Mouse (Mus musculus): Measurements from ENCODE around the gene Guca2a. TPM values are rescaled to one million over a fixed set of nuclear protein-coding genes. Genes with fewer than 3 reads are reported as not detected.

Gene Guca2a
- polyA plus RNA-seq, 1 experiment from 2014 or later, result 0.45 TPM

GRCm38 (mm10) chr4:119637946-119638345 lies 442 bp downstream of the Guca2a start:
- DNase-seq, result no peak
- Histone ChIP-seq H3K9ac (no peak overlapping the region), H3K4me1 (ENCODE audit: insufficient read depth) (0 out of 2 replicates have a peak, but pooled peaks cover 4% of the 10 kb centered on the region), H3K27me3 (ENCODE audit: insufficient read depth, low read length) (no peaks in the 10 kb centered on the region), H3K4me3 (ENCODE audit: low read depth, low read length) (no peak overlapping the region), H3K4me2 (no peak overlapping the region), H3K27ac (ENCODE audit: low read depth) (no peak overlapping the region), H3K36me3 (ENCODE audit: insufficient read depth) (no peaks in the 10 kb centered on the region), H3K9me3 (ENCODE audit: low read depth, low read length) (no peaks in the 10 kb centered on the region)
- no peak for ATAC-seq (ENCODE audit: insufficient read depth)
- WGBS, result 70% methylated on average over 6 of the region's 6 CpGs
- no peak for TF ChIP-seq CTCF (IDR thresholded peaks at IDR 0.05; ENCODE audit: low read depth)

GRCm38 (mm10) chr4:119638656-119639055 lies 1.2 kb downstream of the Guca2a start:
- Histone ChIP-seq H3K27ac (ENCODE audit: low read depth) (no peak overlapping the region), H3K4me1 (ENCODE audit: insufficient read depth) (no peaks in the 10 kb centered on the region), H3K9me3 (ENCODE audit: low read depth, low read length) (no peaks in the 10 kb centered on the region), H3K4me2 (no peak overlapping the region), H3K27me3 (ENCODE audit: insufficient read depth, low read length) (no peaks in the 10 kb centered on the region), H3K36me3 (ENCODE audit: insufficient read depth) (no peaks in the 10 kb centered on the region), H3K4me3 (ENCODE audit: low read depth, low read length) (no peak overlapping the region), H3K9ac (no peak overlapping the region)
- DNase-seq, result no peak
- no peak for ATAC-seq (ENCODE audit: insufficient read depth)
- 44% methylated on average over 11 of the region's 11 CpGs for WGBS
- no peak for TF ChIP-seq CTCF (IDR thresholded peaks at IDR 0.05; ENCODE audit: low read depth)

GRCm38 (mm10) chr4:119642666-119643065 lies 5.2 kb downstream of the Guca2a start:
- no peak overlapping the region for H3K4me3 ChIP-seq (ENCODE audit: low read depth, low read length)
- H3K27ac ChIP-seq (ENCODE audit: low read depth), result no peak overlapping the region
- H3K27me3 ChIP-seq (ENCODE audit: insufficient read depth, low read length), result no peaks in the 10 kb centered on the region
- H3K4me2 ChIP-seq, result no peak overlapping the region
- no peaks in the 10 kb centered on the region for H3K4me1 ChIP-seq (ENCODE audit: insufficient read depth)
- ATAC-seq (ENCODE audit: insufficient read depth), result no peak
- TF ChIP-seq CTCF (IDR thresholded peaks at IDR 0.05; ENCODE audit: low read depth), result peak; percentile 18; the same call in 1 of the 2 replicates
- no peak overlapping the region for H3K9ac ChIP-seq
- no peaks in the 10 kb centered on the region for H3K36me3 ChIP-seq (ENCODE audit: insufficient read depth)
- DNase-seq, result no peak
- WGBS, result 84% methylated on average over 4 of the region's 4 CpGs
- H3K9me3 ChIP-seq (ENCODE audit: low read depth, low read length), result no peaks in the 10 kb centered on the region

GRCm38 (mm10) chr4:119657011-119657410 lies 19.5 kb downstream of the Guca2a start:
- WGBS, result 79% methylated on average over 1 of the region's 1 CpGs
- no peaks in the 10 kb centered on the region for H3K4me1 ChIP-seq (ENCODE audit: insufficient read depth)
- H3K4me3 ChIP-seq (ENCODE audit: low read depth, low read length), result no peak overlapping the region
- no peaks in the 10 kb centered on the region for H3K27me3 ChIP-seq (ENCODE audit: insufficient read depth, low read length)
- ATAC-seq (ENCODE audit: insufficient read depth) (no peak), DNase-seq (no peak)
- peaks cover 5% of the 10 kb centered on the region; the same call in 1 of the 2 replicates for H3K9me3 ChIP-seq (ENCODE audit: low read depth, low read length)
- TF ChIP-seq CTCF (IDR thresholded peaks at IDR 0.05; ENCODE audit: low read depth), result no peak
- H3K36me3 ChIP-seq (ENCODE audit: insufficient read depth), result no peaks in the 10 kb centered on the region
- H3K4me2 ChIP-seq, result no peak overlapping the region
- H3K9ac ChIP-seq, result no peak overlapping the region
- H3K27ac ChIP-seq (ENCODE audit: low read depth), result no peak overlapping the region

- WGBS, result 28% methylated on average over 2 of the region's 2 CpGs
- ATAC-seq (ENCODE audit: insufficient read depth), result no peak
- Histone ChIP-seq H3K9me3 (ENCODE audit: low read depth, low read length) (no peaks in the 10 kb centered on the region), H3K4me2 (no peak overlapping the region), H3K27ac (ENCODE audit: low read depth) (no peak overlapping the region), H3K9ac (no peak overlapping the region), H3K27me3 (ENCODE audit: insufficient read depth, low read length) (no peaks in the 10 kb centered on the region), H3K4me3 (ENCODE audit: low read depth, low read length) (no peak overlapping the region), H3K36me3 (ENCODE audit: insufficient read depth) (no peaks in the 10 kb centered on the region), H3K4me1 (ENCODE audit: insufficient read depth) (no peaks in the 10 kb centered on the region)
- TF ChIP-seq CTCF (IDR thresholded peaks at IDR 0.05; ENCODE audit: low read depth), result no peak
- no peak for DNase-seq
Observed at GRCm38 (mm10) chr4:119658246-119658645, 20.7 kb downstream of the Guca2a start.

- 69% methylated on average over 4 of the region's 4 CpGs for WGBS
- no peak within 1 kb of the TSS for H3K27ac ChIP-seq (ENCODE audit: low read depth)
- H3K4me3 ChIP-seq (ENCODE audit: low read depth, low read length), result no peak within 1 kb of the TSS
- H3K4me2 ChIP-seq, result no peak within 1 kb of the TSS
- no peaks in the 10 kb centered on the region for H3K27me3 ChIP-seq (ENCODE audit: insufficient read depth, low read length)
- no peaks in the 10 kb centered on the region for H3K36me3 ChIP-seq (ENCODE audit: insufficient read depth)
- H3K9me3 ChIP-seq (ENCODE audit: low read depth, low read length), result no peaks in the 10 kb centered on the region
- no peaks in the 10 kb centered on the region for H3K4me1 ChIP-seq (ENCODE audit: insufficient read depth)
- ATAC-seq (ENCODE audit: insufficient read depth), result no peak
- no peak for DNase-seq
- H3K9ac ChIP-seq, result no peak within 1 kb of the TSS
- TF ChIP-seq CTCF (IDR thresholded peaks at IDR 0.05; ENCODE audit: low read depth), result no peak
Observed at GRCm38 (mm10) chr4:119658731-119659130, 21.2 kb downstream of the Guca2a start, which contains the start of gene Guca2b. Gene Guca2b, minus strand, starts transcription at chr4:119658954.

- DNase-seq (no peak), ATAC-seq (ENCODE audit: insufficient read depth) (no peak)
- TF ChIP-seq CTCF (IDR thresholded peaks at IDR 0.05; ENCODE audit: low read depth), result no peak
- Histone ChIP-seq H3K9me3 (ENCODE audit: low read depth, low read length) (no peaks in the 10 kb centered on the region), H3K36me3 (ENCODE audit: insufficient read depth) (no peaks in the 10 kb centered on the region), H3K4me3 (ENCODE audit: low read depth, low read length) (no peak overlapping the region), H3K9ac (no peak overlapping the region), H3K27me3 (ENCODE audit: insufficient read depth, low read length) (no peaks in the 10 kb centered on the region), H3K27ac (ENCODE audit: low read depth) (no peak overlapping the region), H3K4me1 (ENCODE audit: insufficient read depth) (no peaks in the 10 kb centered on the region), H3K4me2 (no peak overlapping the region)
- 73% methylated on average over 8 of the region's 8 CpGs for WGBS
Observed at GRCm38 (mm10) chr4:119660007-119660406, 22.5 kb downstream of the Guca2a start.

GRCm38 (mm10) chr4:119662151-119662550 lies 24.6 kb downstream of the Guca2a start:
- Histone ChIP-seq H3K36me3 (ENCODE audit: insufficient read depth) (no peaks in the 10 kb centered on the region), H3K4me3 (ENCODE audit: low read depth, low read length) (no peak overlapping the region), H3K27me3 (ENCODE audit: insufficient read depth, low read length) (no peaks in the 10 kb centered on the region), H3K4me2 (no peak overlapping the region), H3K9ac (no peak overlapping the region), H3K9me3 (ENCODE audit: low read depth, low read length) (no peaks in the 10 kb centered on the region), H3K4me1 (ENCODE audit: insufficient read depth) (no peaks in the 10 kb centered on the region), H3K27ac (ENCODE audit: low read depth) (no peak overlapping the region)
- DNase-seq (no peak), ATAC-seq (ENCODE audit: insufficient read depth) (no peak)
- WGBS, result 50% methylated on average over 4 of the region's 4 CpGs
- TF ChIP-seq CTCF (IDR thresholded peaks at IDR 0.05; ENCODE audit: low read depth), result no peak
